Mouse (Mus musculus) hindbrain, embryonic 16.5 days (tissue): Measurements from ENCODE around the gene Zswim5. TPM values are rescaled to one million over a fixed set of nuclear protein-coding genes. Genes with fewer than 3 reads are reported as not detected.

Experiments used
- ATAC-seq: fragments of 200-750 bp; cut with Nextera tagmentation; 2 replicates; pipeline ENCODE4 v1.8.0; 2017; ENCODE audit warnings: moderate TSS enrichment, moderate library complexity
- H3K27ac ChIP-seq: fragments of 300-500 bp; sonication (generic); 2 replicates; pipeline ENCODE4 v1.5.1; 2014; ENCODE audit warnings: low read depth, mild to moderate bottlenecking, control low read depth, low read length, moderate library complexity
- H3K27me3 ChIP-seq: fragments of 300-500 bp; sonication (generic); replicated peaks from 2 replicates; pipeline ENCODE4 v1.6.1; 2014; ENCODE audit warnings: low read length; ENCODE audit not compliant: control insufficient read depth, insufficient read depth
- H3K36me3 ChIP-seq: fragments of 300-500 bp; sonication (generic); 2 replicates; pipeline ENCODE4 v1.6.1; 2014; ENCODE audit warnings: mild to moderate bottlenecking, low read length, moderate library complexity, mixed read lengths; ENCODE audit not compliant: control insufficient read depth, insufficient read depth
- H3K4me1 ChIP-seq: fragments of 300-500 bp; sonication (generic); 2 replicates; pipeline ENCODE4 v1.6.1; 2014; ENCODE audit warnings: low read depth, low read length; ENCODE audit not compliant: control insufficient read depth, insufficient read depth
- H3K4me2 ChIP-seq: fragments of 300-500 bp; sonication (generic); 2 replicates; pipeline ENCODE4 v1.6.1; 2014; ENCODE audit warnings: mild to moderate bottlenecking, low read length, control low read depth, moderate library complexity
- H3K4me3 ChIP-seq: fragments of 300-500 bp; sonication (generic); 2 replicates; pipeline ENCODE4 v1.5.1; 2014; ENCODE audit warnings: mild to moderate bottlenecking, low read length, control low read depth, moderate library complexity
- H3K9ac ChIP-seq: fragments of 300-500 bp; sonication (generic); 2 replicates; pipeline ENCODE4 v1.6.1; 2014; ENCODE audit warnings: low read depth, mild to moderate bottlenecking, control low read depth, low read length, moderate library complexity
- H3K9me3 ChIP-seq: fragments of 300-500 bp; sonication (generic); 2 replicates; pipeline ENCODE4 v1.6.1; 2014; ENCODE audit warnings: mild to moderate bottlenecking, low read length, moderate library complexity; ENCODE audit not compliant: control insufficient read depth
- WGBS: fragments of 180-500 bp; shearing (Covaris S2); extraction: QIAGEN DNeasy Blood & Tissue Kit; methylation state at CpG from one replicate; pipeline ENCODE4 v1.1.7; 2014; 5-methylcytosine and 5-hydroxymethylcytosine counted together
- polyA plus RNA-seq: library from polyadenylated mRNA; unstranded; fragments of >200 nt; fragmentation: Nextera tagmentation; extraction: Ambion mirVana; gene quantifications from 2 replicates; pipeline ENCODE4 v1.2.1, GENCODE M21; 2015

Gene Zswim5
- polyA plus RNA-seq, 1 experiment from 2014 or later, result 4.1 TPM

GRCm38 (mm10) chr4:116854286-116854685 is 22.9 kb upstream of the Zswim5 start:
- ATAC-seq, result no peak
- WGBS, result 25% methylated on average over 2 of the region's 2 CpGs
- Histone ChIP-seq H3K4me2 (no peak overlapping the region), H3K4me1 (no peaks in the 10 kb centered on the region), H3K36me3 (no peaks in the 10 kb centered on the region), H3K4me3 (no peak overlapping the region), H3K27me3 (no peaks in the 10 kb centered on the region), H3K9ac (no peak overlapping the region), H3K27ac (no peak overlapping the region), H3K9me3 (no peaks in the 10 kb centered on the region)

GRCm38 (mm10) chr4:116857203-116857602 is 20.0 kb upstream of the Zswim5 start:
- Histone ChIP-seq H3K27ac (no peak overlapping the region), H3K9ac (no peak overlapping the region)
- peak; percentile 60; the same call in 1 of the 2 replicates for ATAC-seq

GRCm38 (mm10) chr4:116859711-116860110 is 17.5 kb upstream of the Zswim5 start:
- H3K9me3 ChIP-seq, result no peaks in the 10 kb centered on the region
- no peak overlapping the region for H3K4me3 ChIP-seq
- ATAC-seq, result no peak
- no peaks in the 10 kb centered on the region for H3K4me1 ChIP-seq
- no peak overlapping the region for H3K9ac ChIP-seq
- H3K27ac ChIP-seq, result no peak overlapping the region
- no peak overlapping the region for H3K4me2 ChIP-seq
- WGBS, result 77% methylated on average over 5 of the region's 5 CpGs
- H3K27me3 ChIP-seq, result no peaks in the 10 kb centered on the region
- H3K36me3 ChIP-seq, result no peaks in the 10 kb centered on the region

More at GRCm38 (mm10) chr4:116857203-116857602, 20.0 kb upstream of the Zswim5 start:
- Histone ChIP-seq H3K4me1 (no peaks in the 10 kb centered on the region), H3K4me2 (no peak overlapping the region), H3K9me3 (no peaks in the 10 kb centered on the region), H3K27me3 (no peaks in the 10 kb centered on the region), H3K36me3 (no peaks in the 10 kb centered on the region), H3K4me3 (no peak overlapping the region)
- WGBS, result 50% methylated on average over 10 of the region's 10 CpGs

- WGBS, result 67% methylated on average over 8 of the region's 8 CpGs
- Histone ChIP-seq H3K27me3 (no peaks in the 10 kb centered on the region), H3K4me1 (no peaks in the 10 kb centered on the region), H3K4me2 (no peak overlapping the region), H3K4me3 (no peak overlapping the region), H3K9ac (no peak overlapping the region), H3K27ac (no peak overlapping the region), H3K36me3 (no peaks in the 10 kb centered on the region), H3K9me3 (no peaks in the 10 kb centered on the region)
- no peak for ATAC-seq
Observed at GRCm38 (mm10) chr4:116862023-116862422, 15.2 kb upstream of the Zswim5 start.

- no peaks in the 10 kb centered on the region for H3K27me3 ChIP-seq
- no peak overlapping the region for H3K4me3 ChIP-seq
- no peaks in the 10 kb centered on the region for H3K36me3 ChIP-seq
- H3K4me1 ChIP-seq, result no peaks in the 10 kb centered on the region
- 71% methylated on average over 3 of the region's 3 CpGs for WGBS
- H3K9me3 ChIP-seq, result no peaks in the 10 kb centered on the region
- no peak overlapping the region for H3K27ac ChIP-seq
- no peak overlapping the region for H3K4me2 ChIP-seq
- no peak for ATAC-seq
- no peak overlapping the region for H3K9ac ChIP-seq
Observed at GRCm38 (mm10) chr4:116869898-116870297, 7.3 kb upstream of the Zswim5 start.

GRCm38 (mm10) chr4:116874595-116874994 is 2.6 kb upstream of the Zswim5 start:
- Histone ChIP-seq H3K4me1 (peaks cover 7% of the 10 kb centered on the region), H3K9me3 (no peaks in the 10 kb centered on the region), H3K36me3 (no peaks in the 10 kb centered on the region), H3K27me3 (no peaks in the 10 kb centered on the region), H3K27ac (no peak overlapping the region), H3K9ac (no peak overlapping the region), H3K4me2 (no peak overlapping the region), H3K4me3 (no peak overlapping the region)
- no peak for ATAC-seq
- 79% methylated on average over 4 of the region's 4 CpGs for WGBS

- peak overlapping the region; percentile 86 for H3K4me3 ChIP-seq
- peak overlapping the region; percentile 97 for H3K27ac ChIP-seq
- no peaks in the 10 kb centered on the region for H3K36me3 ChIP-seq
- peak overlapping the region; percentile 95 for H3K9ac ChIP-seq
- H3K4me1 ChIP-seq, result peaks cover 8% of the 10 kb centered on the region
- WGBS, result 0% methylated on average over 15 of the region's 15 CpGs
- no peak; the same call in none of the 2 replicates for ATAC-seq
- H3K9me3 ChIP-seq, result no peaks in the 10 kb centered on the region
- no peaks in the 10 kb centered on the region for H3K27me3 ChIP-seq
- H3K4me2 ChIP-seq, result peak overlapping the region; percentile 76
Observed at GRCm38 (mm10) chr4:116876630-116876994, 564 bp upstream of the Zswim5 start.

GRCm38 (mm10) chr4:116877729-116878321 is 649 bp downstream of the Zswim5 start:
- no peaks in the 10 kb centered on the region for H3K27me3 ChIP-seq
- peak overlapping the region; percentile 97 for H3K27ac ChIP-seq
- H3K4me2 ChIP-seq, result peak overlapping the region; percentile 76
- under 1% methylated on average over 24 of the region's 57 CpGs for WGBS
- no peak for ATAC-seq
- H3K9ac ChIP-seq, result peak overlapping the region; percentile 95
- peak overlapping the region; percentile 86 for H3K4me3 ChIP-seq
- H3K4me1 ChIP-seq, result peaks cover 8% of the 10 kb centered on the region
- no peaks in the 10 kb centered on the region for H3K9me3 ChIP-seq
- no peaks in the 10 kb centered on the region for H3K36me3 ChIP-seq

- Histone ChIP-seq H3K36me3 (no peaks in the 10 kb centered on the region), H3K4me2 (peak overlapping the region; percentile 76), H3K4me1 (peaks cover 8% of the 10 kb centered on the region), H3K4me3 (peak overlapping the region; percentile 86), H3K27me3 (no peaks in the 10 kb centered on the region), H3K9me3 (no peaks in the 10 kb centered on the region), H3K27ac (no peak overlapping the region; the same call in 1 of the 2 replicates), H3K9ac (peak overlapping the region; percentile 95)
- no peak for ATAC-seq
- 2% methylated on average over 11 of the region's 11 CpGs for WGBS
Observed at GRCm38 (mm10) chr4:116878491-116878890, 1.3 kb downstream of the Zswim5 start.
